Mouse (Mus musculus): ENCODE measurements around the gene Prokr2. TPM values are rescaled to one million over a fixed set of nuclear protein-coding genes. Genes with fewer than 3 reads are reported as not detected.

Gene Prokr2
- polyA plus RNA-seq, 1 experiment from 2014 or later: 2.6 TPM

DNA sequence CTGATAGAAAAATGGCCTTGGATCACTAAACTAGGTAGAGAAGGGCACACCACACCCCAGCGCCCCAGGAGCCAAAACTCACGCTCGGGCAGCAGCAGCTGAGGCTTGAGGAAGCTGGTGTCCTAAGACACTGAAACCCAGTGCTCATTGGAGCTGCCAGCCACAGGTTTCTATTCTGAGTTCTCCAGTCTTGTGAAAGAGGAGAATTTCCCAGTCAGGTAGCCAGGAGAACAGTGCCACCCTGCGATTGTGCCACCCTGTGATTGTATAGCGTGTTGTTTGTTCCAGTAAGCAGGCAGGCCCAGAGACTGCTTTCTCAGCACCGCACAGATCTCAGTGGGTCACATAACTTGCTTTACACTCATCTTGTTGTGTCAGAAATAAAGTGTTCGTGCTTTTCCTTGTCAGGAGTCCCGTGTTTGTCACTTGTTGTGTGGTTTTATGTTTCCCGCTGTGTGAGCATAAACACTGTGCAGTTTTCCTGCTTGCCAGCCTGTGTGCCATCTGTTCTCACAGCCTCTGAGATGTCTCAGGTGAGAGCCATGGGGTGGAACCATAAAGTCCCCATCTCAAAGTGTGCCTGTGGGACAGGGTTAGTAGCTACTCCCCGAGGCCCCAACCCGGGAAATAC is 77.9 kb downstream of the Prokr2 start:
- Histone ChIP-seq H3K4me1 (ENCODE audit: control insufficient read depth, insufficient read depth, low read length) (no peaks in the 10 kb centered on the region), H3K4me3 (ENCODE audit: low read depth, low read length) (no peak overlapping the region), H3K4me2 (no peak overlapping the region), H3K9ac (ENCODE audit: low read depth, low read length) (no peak overlapping the region), H3K27ac (ENCODE audit: low read depth, low read length) (no peak overlapping the region), H3K36me3 (ENCODE audit: control insufficient read depth, insufficient read depth, low read length) (0 out of 2 replicates have a peak, but pooled peaks cover 6% of the 10 kb centered on the region), H3K27me3 (ENCODE audit: control insufficient read depth, insufficient read depth, low read length) (no peaks in the 10 kb centered on the region), H3K9me3 (replicated peaks; ENCODE audit: control insufficient read depth, low read length) (no peaks in the 10 kb centered on the region)
- no peak for ATAC-seq (replicated peaks; ENCODE audit: insufficient number of reproducible peaks, low FRiP score, low TSS enrichment)
- 93% methylated on average over 11 of the region's 11 CpGs for WGBS (ENCODE audit: insufficient replicate concordance)

DNA sequence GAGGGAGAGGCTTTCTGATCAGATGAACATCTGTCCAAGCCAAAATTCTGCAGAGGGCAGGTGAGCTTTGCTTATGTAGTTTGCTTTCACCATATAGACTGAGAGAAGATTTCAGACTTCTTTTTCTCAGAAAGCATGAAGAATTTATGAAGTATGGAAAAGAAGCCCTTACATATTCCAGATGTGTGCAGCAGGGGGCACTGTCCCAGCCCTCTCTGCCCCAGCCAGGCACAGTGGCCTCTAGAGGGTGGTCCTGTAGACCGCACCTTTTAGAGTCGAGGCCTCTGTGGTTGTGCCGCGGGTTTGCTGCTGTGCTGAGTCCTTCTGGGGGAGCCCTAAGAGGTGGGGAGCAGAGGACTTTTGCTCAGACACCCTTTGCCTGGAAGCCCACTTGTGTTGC is 79.3 kb downstream of the Prokr2 start:
- no peak for ATAC-seq (replicated peaks; ENCODE audit: insufficient number of reproducible peaks, low FRiP score, low TSS enrichment)
- Histone ChIP-seq H3K9ac (ENCODE audit: low read depth, low read length) (no peak overlapping the region), H3K27me3 (ENCODE audit: control insufficient read depth, insufficient read depth, low read length) (no peaks in the 10 kb centered on the region), H3K36me3 (ENCODE audit: control insufficient read depth, insufficient read depth, low read length) (0 out of 2 replicates have a peak, but pooled peaks cover 6% of the 10 kb centered on the region), H3K4me1 (ENCODE audit: control insufficient read depth, insufficient read depth, low read length) (no peaks in the 10 kb centered on the region), H3K9me3 (replicated peaks; ENCODE audit: control insufficient read depth, low read length) (no peaks in the 10 kb centered on the region), H3K4me2 (no peak overlapping the region), H3K27ac (ENCODE audit: low read depth, low read length) (no peak overlapping the region), H3K4me3 (ENCODE audit: low read depth, low read length) (no peak overlapping the region)
- 53% methylated on average over 4 of the region's 4 CpGs for WGBS (ENCODE audit: insufficient replicate concordance)

DNA sequence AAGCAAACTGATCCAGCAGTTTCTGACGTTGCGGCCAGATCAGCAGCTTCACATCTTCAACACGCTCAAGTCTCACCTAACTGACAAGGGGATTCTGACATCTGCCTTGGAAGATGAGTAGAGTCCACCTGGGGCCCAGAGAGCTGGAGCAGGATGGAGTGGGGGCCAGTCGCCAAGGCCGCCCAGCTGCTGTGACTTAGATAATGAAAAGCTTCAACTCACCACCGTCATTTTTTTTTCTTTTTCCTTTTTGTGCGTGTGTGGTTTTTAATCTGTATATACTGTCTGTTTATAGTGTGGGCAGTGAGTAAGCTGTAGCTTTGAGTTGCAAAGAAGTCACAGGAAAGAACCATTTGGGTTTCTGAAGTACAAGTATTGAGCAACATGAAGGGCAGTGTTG is 80.1 kb downstream of the Prokr2 start:
- no peak overlapping the region for H3K4me2 ChIP-seq
- H3K4me3 ChIP-seq (ENCODE audit: low read depth, low read length): no peak overlapping the region
- no peak overlapping the region for H3K9ac ChIP-seq (ENCODE audit: low read depth, low read length)
- H3K9me3 ChIP-seq (replicated peaks; ENCODE audit: control insufficient read depth, low read length): no peaks in the 10 kb centered on the region
- H3K36me3 ChIP-seq (ENCODE audit: control insufficient read depth, insufficient read depth, low read length): 0 out of 2 replicates have a peak, but pooled peaks cover 6% of the 10 kb centered on the region
- H3K27ac ChIP-seq (ENCODE audit: low read depth, low read length): no peak overlapping the region
- 78% methylated on average over 7 of the region's 7 CpGs for WGBS (ENCODE audit: insufficient replicate concordance)
- H3K4me1 ChIP-seq (ENCODE audit: control insufficient read depth, insufficient read depth, low read length): no peaks in the 10 kb centered on the region
- ATAC-seq (replicated peaks; ENCODE audit: insufficient number of reproducible peaks, low FRiP score, low TSS enrichment): no peak
- H3K27me3 ChIP-seq (ENCODE audit: control insufficient read depth, insufficient read depth, low read length): no peaks in the 10 kb centered on the region

DNA sequence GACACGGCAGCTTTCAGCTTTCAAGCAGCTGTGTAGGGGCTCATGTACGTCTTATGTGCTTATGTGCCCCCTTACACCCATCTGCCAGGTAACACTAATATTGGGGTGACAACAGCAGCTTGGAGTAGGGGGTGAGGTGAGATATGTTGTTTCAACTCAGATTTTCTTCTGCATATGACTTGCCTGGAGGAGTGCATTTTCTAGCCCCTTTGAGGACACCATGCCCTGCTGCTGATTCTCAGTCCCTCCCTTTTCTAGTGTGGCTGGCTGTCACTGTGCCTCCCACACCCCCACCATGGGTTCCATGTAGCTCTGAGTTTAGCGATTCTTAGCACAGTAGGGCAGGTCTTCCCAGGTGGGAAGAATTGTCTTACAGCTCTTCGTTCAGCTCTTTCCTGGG is 83.8 kb downstream of the Prokr2 start:
- 94% methylated on average over 4 of the region's 4 CpGs for WGBS (ENCODE audit: insufficient replicate concordance)
- peaks cover 18% of the 10 kb centered on the region for H3K36me3 ChIP-seq (ENCODE audit: control insufficient read depth, insufficient read depth, low read length)

DNA sequence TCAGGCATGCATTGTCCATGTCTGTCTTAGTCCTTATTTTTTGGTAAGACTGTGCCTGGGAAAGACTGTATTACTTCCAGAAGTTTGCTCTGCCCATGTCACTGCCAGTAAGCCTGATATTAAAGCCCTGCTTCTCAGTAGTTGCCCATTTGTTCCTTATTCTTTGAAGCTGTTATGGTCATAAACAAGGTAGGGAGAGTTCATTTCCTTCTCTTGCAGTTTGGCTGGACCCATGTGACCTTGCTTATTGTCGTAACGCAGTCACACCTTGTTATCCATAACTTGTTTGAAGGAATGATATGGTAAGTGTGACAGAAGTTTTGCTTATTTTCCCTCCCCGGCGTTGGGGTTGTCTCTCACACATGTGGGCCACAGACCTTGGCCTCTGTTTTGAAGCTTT is 87.0 kb downstream of the Prokr2 start:
- no peak overlapping the region for H3K4me3 ChIP-seq (ENCODE audit: low read depth, low read length)
- no peaks in the 10 kb centered on the region for H3K27me3 ChIP-seq (ENCODE audit: control insufficient read depth, insufficient read depth, low read length)
- WGBS (ENCODE audit: insufficient replicate concordance): 89% methylated on average over 4 of the region's 4 CpGs
- H3K4me1 ChIP-seq (ENCODE audit: control insufficient read depth, insufficient read depth, low read length): peaks cover 4% of the 10 kb centered on the region
- no peaks in the 10 kb centered on the region for H3K9me3 ChIP-seq (replicated peaks; ENCODE audit: control insufficient read depth, low read length)
- H3K9ac ChIP-seq (ENCODE audit: low read depth, low read length): no peak overlapping the region
- H3K36me3 ChIP-seq (ENCODE audit: control insufficient read depth, insufficient read depth, low read length): peaks cover 16% of the 10 kb centered on the region
- no peak for ATAC-seq (replicated peaks; ENCODE audit: insufficient number of reproducible peaks, low FRiP score, low TSS enrichment)
- no peak overlapping the region for H3K4me2 ChIP-seq
- H3K27ac ChIP-seq (ENCODE audit: low read depth, low read length): no peak overlapping the region

More for the DNA sequence above, 83.8 kb downstream of the Prokr2 start:
- Histone ChIP-seq H3K27me3 (ENCODE audit: control insufficient read depth, insufficient read depth, low read length) (no peaks in the 10 kb centered on the region), H3K4me3 (ENCODE audit: low read depth, low read length) (no peak overlapping the region), H3K27ac (ENCODE audit: low read depth, low read length) (no peak overlapping the region), H3K4me2 (no peak overlapping the region), H3K4me1 (ENCODE audit: control insufficient read depth, insufficient read depth, low read length) (no peaks in the 10 kb centered on the region), H3K9me3 (replicated peaks; ENCODE audit: control insufficient read depth, low read length) (no peaks in the 10 kb centered on the region), H3K9ac (ENCODE audit: low read depth, low read length) (no peak overlapping the region)
- ATAC-seq (replicated peaks; ENCODE audit: insufficient number of reproducible peaks, low FRiP score, low TSS enrichment): no peak

DNA sequence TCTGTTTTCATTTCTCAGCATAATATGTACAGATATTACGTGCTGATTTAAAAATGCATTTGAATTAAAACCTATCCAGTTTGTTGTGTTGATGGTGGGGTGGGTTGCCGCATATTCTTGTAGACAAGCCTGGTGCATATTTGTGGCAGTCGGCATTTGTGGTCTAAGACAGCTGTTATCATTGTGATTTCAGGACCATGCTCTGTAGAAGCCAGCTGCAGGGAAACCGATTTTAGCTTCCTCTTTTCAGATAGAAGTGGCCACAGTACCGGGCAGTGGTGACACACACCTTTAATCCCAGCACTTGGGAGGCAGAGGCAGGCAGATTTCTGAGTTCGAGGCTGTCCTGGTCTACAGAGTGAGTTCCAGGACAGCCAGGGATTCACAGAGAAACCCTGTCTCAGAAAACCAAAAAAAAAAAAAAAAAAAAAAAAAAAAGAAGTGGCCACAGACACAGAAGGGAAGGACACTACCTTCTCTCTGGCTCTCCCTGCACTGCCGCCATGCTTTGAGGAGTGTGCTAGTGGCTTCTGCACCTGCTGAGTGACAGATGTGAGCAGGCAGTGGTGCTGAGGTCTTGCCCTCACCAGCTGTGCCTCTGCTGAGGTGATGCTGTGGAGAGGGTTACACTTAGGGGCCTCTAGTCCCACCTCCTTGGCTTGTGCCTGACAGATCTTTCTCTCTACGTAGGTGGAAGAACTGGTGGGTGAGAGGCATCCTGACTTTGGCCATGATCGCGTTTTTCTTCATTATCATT is 91.4 kb downstream of the Prokr2 start:
- Histone ChIP-seq H3K4me2 (no peak overlapping the region), H3K27me3 (ENCODE audit: control insufficient read depth, insufficient read depth, low read length) (no peaks in the 10 kb centered on the region), H3K4me3 (ENCODE audit: low read depth, low read length) (no peak overlapping the region), H3K9ac (ENCODE audit: low read depth, low read length) (no peak overlapping the region), H3K4me1 (ENCODE audit: control insufficient read depth, insufficient read depth, low read length) (peaks cover 33% of the 10 kb centered on the region), H3K36me3 (ENCODE audit: control insufficient read depth, insufficient read depth, low read length) (peaks cover 13% of the 10 kb centered on the region), H3K27ac (ENCODE audit: low read depth, low read length) (no peak overlapping the region), H3K9me3 (replicated peaks; ENCODE audit: control insufficient read depth, low read length) (no peaks in the 10 kb centered on the region)
- WGBS (ENCODE audit: insufficient replicate concordance): 82% methylated on average over 10 of the region's 10 CpGs
- ATAC-seq (replicated peaks; ENCODE audit: insufficient number of reproducible peaks, low FRiP score, low TSS enrichment): no peak

DNA sequence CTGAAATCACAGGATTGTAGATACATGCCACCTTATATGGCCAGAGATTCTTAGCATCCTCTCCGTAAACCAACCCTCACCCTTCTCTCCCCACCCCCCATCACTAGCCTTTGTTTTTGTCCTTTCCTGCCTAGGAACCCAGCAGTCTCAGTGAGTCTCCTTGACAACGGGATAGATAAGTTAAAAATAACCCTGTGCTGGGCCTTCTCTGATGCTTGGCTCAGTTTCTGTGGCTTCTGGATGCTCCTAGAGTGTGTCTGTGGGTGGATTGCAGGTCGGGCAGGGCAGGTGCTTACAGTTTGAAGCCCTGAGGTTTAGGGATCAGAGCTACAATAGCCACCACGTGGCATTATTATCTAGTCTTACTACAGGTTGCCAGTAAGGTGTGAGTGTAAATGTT is 93.2 kb downstream of the Prokr2 start:
- Histone ChIP-seq H3K27me3 (ENCODE audit: control insufficient read depth, insufficient read depth, low read length) (no peaks in the 10 kb centered on the region), H3K9me3 (replicated peaks; ENCODE audit: control insufficient read depth, low read length) (no peaks in the 10 kb centered on the region), H3K4me2 (peak overlapping the region; percentile 23; the same call in 1 of the 2 replicates), H3K4me3 (ENCODE audit: low read depth, low read length) (no peak overlapping the region), H3K27ac (ENCODE audit: low read depth, low read length) (peak overlapping the region; percentile 76), H3K36me3 (ENCODE audit: control insufficient read depth, insufficient read depth, low read length) (peaks cover 5% of the 10 kb centered on the region; the same call in 1 of the 2 replicates), H3K9ac (ENCODE audit: low read depth, low read length) (no peak overlapping the region), H3K4me1 (ENCODE audit: control insufficient read depth, insufficient read depth, low read length) (peaks cover 33% of the 10 kb centered on the region)
- ATAC-seq (replicated peaks; ENCODE audit: insufficient number of reproducible peaks, low FRiP score, low TSS enrichment): peak; percentile 49
- 10% methylated on average over 4 of the region's 4 CpGs for WGBS (ENCODE audit: insufficient replicate concordance)

DNA sequence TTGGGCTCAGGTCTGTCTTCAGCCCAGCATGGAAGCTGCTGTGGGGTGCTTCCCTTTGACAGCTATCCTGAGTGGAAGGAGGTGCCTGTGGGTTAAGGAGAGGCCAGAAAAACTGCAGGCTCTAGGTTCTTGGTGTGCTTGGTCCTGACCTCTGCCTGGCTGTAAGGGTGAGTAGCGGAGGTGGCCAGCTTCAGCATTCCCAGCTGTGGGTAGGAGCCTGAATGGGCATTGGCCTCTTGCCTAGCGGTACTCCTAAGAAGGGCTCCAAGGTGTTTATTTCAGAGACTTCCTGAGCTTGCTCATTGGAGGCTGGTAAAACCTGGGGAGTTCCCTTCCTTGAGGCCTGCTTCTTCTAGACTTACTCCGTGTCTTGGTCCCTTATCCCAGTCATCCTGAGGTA is 94.0 kb downstream of the Prokr2 start:
- H3K9me3 ChIP-seq (replicated peaks; ENCODE audit: control insufficient read depth, low read length): no peaks in the 10 kb centered on the region
- 62% methylated on average over 3 of the region's 3 CpGs for WGBS (ENCODE audit: insufficient replicate concordance)
- 0 out of 2 replicates have a peak overlapping the region, but pooled peaks have one; percentile 10 for H3K9ac ChIP-seq (ENCODE audit: low read depth, low read length)
- H3K27ac ChIP-seq (ENCODE audit: low read depth, low read length): peak overlapping the region; percentile 76
- H3K27me3 ChIP-seq (ENCODE audit: control insufficient read depth, insufficient read depth, low read length): no peaks in the 10 kb centered on the region
- H3K4me2 ChIP-seq: no peak overlapping the region
- no peak for ATAC-seq (replicated peaks; ENCODE audit: insufficient number of reproducible peaks, low FRiP score, low TSS enrichment)
- peaks cover 33% of the 10 kb centered on the region for H3K4me1 ChIP-seq (ENCODE audit: control insufficient read depth, insufficient read depth, low read length)
- no peak overlapping the region for H3K4me3 ChIP-seq (ENCODE audit: low read depth, low read length)
- peaks cover 5% of the 10 kb centered on the region; the same call in 1 of the 2 replicates for H3K36me3 ChIP-seq (ENCODE audit: control insufficient read depth, insufficient read depth, low read length)
